Comparison of ENCODE assay signal across 28 mouse cellular contexts in the genomic region with DNA sequence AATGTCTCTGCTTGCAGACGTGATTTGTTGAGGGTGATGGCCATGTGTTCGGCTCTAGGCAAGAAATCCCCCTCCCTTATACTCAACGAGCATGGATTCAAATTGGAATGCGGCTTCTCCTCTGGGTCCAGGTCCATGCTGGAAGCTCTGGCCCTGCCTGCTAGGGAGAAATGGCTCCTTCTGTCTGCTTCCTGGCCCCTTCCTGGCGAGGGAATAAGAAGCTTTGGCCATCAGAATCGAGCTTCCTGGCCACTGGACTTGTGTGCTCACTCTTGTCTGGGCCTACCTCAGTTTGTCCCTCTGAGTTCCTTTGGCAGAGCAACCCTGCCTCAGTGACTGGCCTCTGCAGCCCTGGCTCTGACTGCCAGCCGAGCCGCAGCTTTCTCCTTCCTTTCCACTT. TPM values are rescaled to one million over a fixed set of nuclear protein-coding genes. Genes with fewer than 3 reads are reported as not detected.
"Had no signal": no experiment of that assay in that cellular context is flagged by ENCODE, and none has a peak within 500 bp of the region (broad histone marks: within the 10 kb centered on the region; RNA-seq: fewer than 3 reads in every experiment).

No protein-coding gene starts in this region.

- H3K4me2 ChIP-seq: heart, embryonic 12.5 days; hindbrain, embryonic 13.5 days; hindbrain, embryonic 15.5 days; kidney, embryonic 15.5 days; limb, embryonic 13.5 days; limb, embryonic 15.5 days; liver, embryonic 12.5 days had no signal

- H3K27ac ChIP-seq: heart, adult 2 months; hindbrain, embryonic 13.5 days; hindbrain, embryonic 15.5 days; hindbrain, postnatal 0 days; kidney, embryonic 15.5 days; kidney, postnatal 0 days; limb, embryonic 13.5 days; limb, embryonic 15.5 days; liver, embryonic 12.5 days had no signal

- H3K9ac ChIP-seq: heart, embryonic 12.5 days; hindbrain, embryonic 13.5 days; hindbrain, embryonic 15.5 days; kidney, embryonic 15.5 days; limb, embryonic 13.5 days; limb, embryonic 15.5 days; liver, embryonic 12.5 days had no signal

- H3K27me3 ChIP-seq: heart, embryonic 12.5 days; hindbrain, embryonic 13.5 days; hindbrain, embryonic 15.5 days; kidney, embryonic 15.5 days; limb, embryonic 13.5 days; liver, embryonic 12.5 days had no signal

- H3K36me3 ChIP-seq: heart, embryonic 12.5 days; hindbrain, embryonic 13.5 days; hindbrain, embryonic 15.5 days; kidney, embryonic 15.5 days; limb, embryonic 13.5 days; limb, embryonic 15.5 days; liver, embryonic 12.5 days had no signal

- H3K9me3 ChIP-seq: heart, embryonic 12.5 days; hindbrain, embryonic 13.5 days; hindbrain, embryonic 15.5 days; kidney, embryonic 15.5 days; limb, embryonic 13.5 days; limb, embryonic 15.5 days; liver, embryonic 12.5 days had no signal

- H3K4me3 ChIP-seq: heart, adult 2 months; heart, embryonic 12.5 days; hindbrain, embryonic 13.5 days; hindbrain, embryonic 15.5 days; kidney, embryonic 15.5 days; limb, embryonic 13.5 days; limb, embryonic 15.5 days; liver, embryonic 12.5 days had no signal

- DNase-seq: gastrocnemius, postnatal 14 days; kidney, adult 11 months; kidney, adult 2 months; kidney, adult 9 months; kidney, postnatal 14 days; kidney, postnatal 36 days; layer of hippocampus, adult 9-11 months; layer of hippocampus, postnatal 36 days had no signal

- ATAC-seq: hindbrain, postnatal 0 days; intestine, embryonic 16.5 days; liver, embryonic 12.5 days had no signal

- H3K4me1 ChIP-seq: limb, embryonic 15.5 days had no signal

RNA-seq across cellular contexts. Expression of gene Cfap97d2, which starts 8.5 kb away (rescaled TPM):
- total RNA-seq: gastrocnemius, adult 18-20 months; gastrocnemius, adult 8-10 months; gastrocnemius, postnatal 14 days; heart, postnatal 14 days; hematopoietic stem cell, adult 5-6 weeks; liver, adult 2 months had no signal
- polyA plus RNA-seq: heart, embryonic 14.5 days; heart, embryonic 16.5 days; intestine, embryonic 14.5 days; kidney, adult 2 months; kidney, embryonic 15.5 days; kidney, postnatal 0 days; limb, embryonic 11.5 days; limb, embryonic 13.5 days; limb, embryonic 15.5 days; liver, adult 2 months; liver, embryonic 12.5 days had no signal
